Mouse (Mus musculus) G1E (cell line): ENCODE data around the gene Gm10961. TPM values are rescaled to one million over a fixed set of nuclear protein-coding genes. Genes with fewer than 3 reads are reported as not detected.

Source experiments
- ATAC-seq: 2 replicates; pipeline ENCODE4 v1.8.0; 2016; ENCODE audit warnings: mild to moderate bottlenecking; ENCODE audit not compliant: insufficient number of reproducible peaks, poor library complexity, low FRiP score, severe bottlenecking; ENCODE audit errors: extremely low read depth
- DNase-seq: peaks from one replicate; pipeline ENCODE4 v3.0.0; 2012; ENCODE audit warnings: low spot score
- H3K27me3 ChIP-seq: 2 replicates; pipeline ENCODE4 v1.6.1; 2012; ENCODE audit warnings: mild to moderate bottlenecking, low read length, inconsistent platforms; ENCODE audit not compliant: insufficient read depth
- H3K36me3 ChIP-seq: replicated peaks from 2 replicates; pipeline ENCODE3; 2012; ENCODE audit warnings: mild to moderate bottlenecking, inconsistent platforms
- H3K4me1 ChIP-seq: 2 replicates; pipeline ENCODE4 v1.6.1; 2012; ENCODE audit warnings: low read depth, low read length, inconsistent platforms, mixed read lengths; ENCODE audit not compliant: insufficient read depth
- H3K4me3 ChIP-seq: 2 replicates; pipeline ENCODE4 v1.5.1; 2012; ENCODE audit warnings: low read depth, mild to moderate bottlenecking, inconsistent platforms, low read length, moderate library complexity, mixed read lengths
- H3K9me3 ChIP-seq: replicated peaks from 2 replicates; pipeline ENCODE4 v1.6.1; 2012; ENCODE audit warnings: inconsistent platforms
- CTCF ChIP-seq: IDR thresholded peaks from 2 replicates; pipeline ENCODE4 v1.5.1; 2012; ENCODE audit warnings: low read depth, low read length, inconsistent platforms, mixed read lengths
- GATA1 ChIP-seq: IDR thresholded peaks from 2 replicates; pipeline ENCODE4 v1.6.1; 2012; ENCODE audit warnings: borderline replicate concordance, low read length, inconsistent platforms, mixed read lengths
- GATA2 ChIP-seq: IDR thresholded peaks from 2 replicates; pipeline ENCODE4 v1.6.1; 2012; ENCODE audit warnings: low read depth, low read length, inconsistent platforms, borderline replicate concordance
- POLR2AphosphoS5 ChIP-seq: IDR thresholded peaks from 2 replicates; pipeline ENCODE4 v1.6.1; 2012; ENCODE audit warnings: low read depth, low read length, inconsistent platforms; ENCODE audit not compliant: insufficient replicate concordance
- TAL1 ChIP-seq: conservative IDR thresholded peaks from 2 replicates; pipeline ENCODE4 v1.6.1; 2012; ENCODE audit warnings: low read depth, low read length, inconsistent platforms, mixed read lengths
- polyA plus RNA-seq: library from polyadenylated mRNA; stranded (reverse); fragments of >175 nt; gene quantifications from 2 replicates; pipeline ENCODE4 v1.2.3, GENCODE M21; 2012
- total RNA-seq, 2 experiments: library from RNA; stranded (forward) in 1 of 2; stranded (reverse) in 1 of 2; fragments of 200-1000 nt in 1 of 2; fragments of >200 nt in 1 of 2; fragmentation: Nextera tagmentation in 1 of 2; gene quantifications; 2 replicates each; pipeline ENCODE4 v1.2.3; 2014 to 2017

Gene Gm10961
- total and polyA plus RNA-seq, 3 experiments: not detected

- no peaks in the 10 kb centered on the region for H3K27me3 ChIP-seq
- H3K4me1 ChIP-seq: no peaks in the 10 kb centered on the region; the same call in 1 of the 2 replicates
- H3K4me3 ChIP-seq: no peak overlapping the region
- peaks cover 96% of the 10 kb centered on the region for H3K36me3 ChIP-seq
- DNase-seq (no peak), ATAC-seq (no peak)
- TF ChIP-seq CTCF (no peak), TAL1 (no peak), GATA2 (no peak)
- H3K9me3 ChIP-seq: no peaks in the 10 kb centered on the region
Observed at GRCm38 (mm10) chr3:107622537-107622936, 8.6 kb upstream of the Gm10961 start.

GRCm38 (mm10) chr3:107624424-107624823 lies 6.7 kb upstream of the Gm10961 start:
- Histone ChIP-seq H3K36me3 (peaks cover 96% of the 10 kb centered on the region), H3K9me3 (no peaks in the 10 kb centered on the region), H3K27me3 (no peaks in the 10 kb centered on the region), H3K4me3 (no peak overlapping the region), H3K4me1 (no peaks in the 10 kb centered on the region; the same call in none of the 2 replicates)
- TF ChIP-seq GATA1 (no peak), POLR2AphosphoS5 (no peak), CTCF (no peak), GATA2 (no peak), TAL1 (no peak)
- ATAC-seq: no peak
- no peak for DNase-seq

GRCm38 (mm10) chr3:107625536-107625935 lies 5.6 kb upstream of the Gm10961 start:
- no peak overlapping the region for H3K4me3 ChIP-seq
- peaks cover 91% of the 10 kb centered on the region for H3K36me3 ChIP-seq
- no peaks in the 10 kb centered on the region for H3K27me3 ChIP-seq
- TF ChIP-seq GATA2: no peak
- no peak for TF ChIP-seq POLR2AphosphoS5
- no peak for TF ChIP-seq CTCF
- no peak for TF ChIP-seq TAL1
- ATAC-seq: no peak
- no peak for DNase-seq
- H3K9me3 ChIP-seq: no peaks in the 10 kb centered on the region
- peaks cover 4% of the 10 kb centered on the region for H3K4me1 ChIP-seq

- no peak for TF ChIP-seq GATA1
- no peak for TF ChIP-seq POLR2AphosphoS5
- no peak for TF ChIP-seq GATA2
- TF ChIP-seq CTCF: no peak
- no peak for TF ChIP-seq TAL1
- H3K36me3 ChIP-seq: peaks cover 79% of the 10 kb centered on the region
- no peak for ATAC-seq
- no peak overlapping the region for H3K4me3 ChIP-seq
- H3K27me3 ChIP-seq: no peaks in the 10 kb centered on the region
- no peaks in the 10 kb centered on the region for H3K9me3 ChIP-seq
- H3K4me1 ChIP-seq: peaks cover 10% of the 10 kb centered on the region
- no peak for DNase-seq
Observed at GRCm38 (mm10) chr3:107626751-107627150, 4.4 kb upstream of the Gm10961 start.

- no peaks in the 10 kb centered on the region for H3K27me3 ChIP-seq
Observed at GRCm38 (mm10) chr3:107627641-107628040, 3.5 kb upstream of the Gm10961 start.

GRCm38 (mm10) chr3:107628551-107628950 lies 2.6 kb upstream of the Gm10961 start:
- no peak for TF ChIP-seq GATA1
- TF ChIP-seq CTCF: no peak
- no peaks in the 10 kb centered on the region for H3K9me3 ChIP-seq
- no peak overlapping the region for H3K4me3 ChIP-seq
- no peaks in the 10 kb centered on the region for H3K27me3 ChIP-seq
- ATAC-seq (no peak), DNase-seq (no peak)
- peaks cover 14% of the 10 kb centered on the region for H3K4me1 ChIP-seq
- peaks cover 61% of the 10 kb centered on the region for H3K36me3 ChIP-seq

More at GRCm38 (mm10) chr3:107627641-107628040, 3.5 kb upstream of the Gm10961 start:
- DNase-seq: no peak
- ATAC-seq: no peak
- Histone ChIP-seq H3K36me3 (peaks cover 70% of the 10 kb centered on the region), H3K4me1 (peaks cover 14% of the 10 kb centered on the region), H3K4me3 (no peak overlapping the region), H3K9me3 (no peaks in the 10 kb centered on the region)
- TF ChIP-seq CTCF (no peak), POLR2AphosphoS5 (no peak), GATA2 (no peak), GATA1 (no peak), TAL1 (no peak)

- H3K4me3 ChIP-seq: no peak overlapping the region
- TF ChIP-seq CTCF (no peak), GATA1 (no peak), TAL1 (no peak), POLR2AphosphoS5 (no peak), GATA2 (no peak)
- H3K9me3 ChIP-seq: no peaks in the 10 kb centered on the region
- peaks cover 14% of the 10 kb centered on the region for H3K4me1 ChIP-seq
- no peaks in the 10 kb centered on the region for H3K27me3 ChIP-seq
- peaks cover 52% of the 10 kb centered on the region for H3K36me3 ChIP-seq
- no peak for DNase-seq
- no peak for ATAC-seq
Observed at GRCm38 (mm10) chr3:107629411-107629810, 1.7 kb upstream of the Gm10961 start.
